ENCODE assay signal across 11 mouse cellular contexts in the genomic region with DNA sequence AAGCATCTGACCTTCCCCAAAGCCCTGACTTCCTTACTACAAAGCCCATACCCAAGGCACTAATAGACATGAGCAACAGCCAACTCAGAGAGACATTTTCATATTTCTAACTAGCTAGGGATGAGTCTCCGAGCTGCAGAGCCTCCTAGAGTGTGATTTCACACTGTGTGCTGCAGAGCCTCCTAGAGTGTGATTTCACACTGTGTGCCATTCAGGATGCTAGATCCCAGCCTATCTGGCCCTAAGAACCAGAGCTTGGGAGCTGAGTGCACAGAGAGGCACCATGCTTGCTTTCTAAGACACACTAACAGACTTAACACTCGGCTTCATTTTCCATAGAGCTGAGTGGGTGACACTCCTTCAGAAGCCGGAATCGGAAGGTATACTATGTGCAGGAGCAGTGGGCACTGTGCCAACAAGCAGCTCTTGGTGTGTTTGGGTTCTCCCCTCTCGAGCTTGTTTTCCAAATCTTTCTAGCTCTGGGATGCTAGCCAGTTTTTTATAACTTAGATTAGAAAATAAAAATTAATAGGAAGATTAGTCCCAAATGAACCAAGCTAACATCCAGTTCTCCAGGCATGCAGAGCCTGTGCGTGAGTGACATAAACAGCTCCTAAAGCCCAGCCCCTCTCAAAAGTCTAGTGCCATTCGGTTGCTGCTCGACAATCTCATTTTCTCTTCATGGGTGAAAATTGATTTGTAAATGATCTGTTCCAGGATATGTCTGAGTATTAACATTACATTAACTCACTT.
DNase-seq lines count a peak whose midpoint lies in the region; ATAC-seq and TF ChIP-seq lines count a peak whose summit lies in the region.
"Had no signal": no experiment of that assay in that cellular context is flagged by ENCODE, and none has a peak within 500 bp of the region (broad histone marks: within the 10 kb centered on the region; RNA-seq: fewer than 3 reads in every experiment).

No protein-coding gene starts in this region.

- no peaks in the 10 kb centered on the region for H3K36me3 ChIP-seq in kidney, embryonic 15.5 days
- H3K36me3 ChIP-seq in kidney, embryonic 14.5 days (ENCODE audit: control insufficient read depth, insufficient read depth, low read length), result no peaks in the 10 kb centered on the region
- H3K36me3 ChIP-seq in neural tube, embryonic 13.5 days, result no peaks in the 10 kb centered on the region
- no peaks in the 10 kb centered on the region for H3K36me3 ChIP-seq in liver, embryonic 12.5 days
- H3K36me3 ChIP-seq: intestine, embryonic 15.5 days; liver, embryonic 13.5 days had no signal

- intact Hi-C loops in left cerebral cortex, postnatal 4 days (cut with DNase I), result no loop called here

- no peak overlapping the region for H3K4me3 ChIP-seq in kidney, embryonic 15.5 days (replicated peaks)
- H3K4me3 ChIP-seq in kidney, embryonic 14.5 days (ENCODE audit: low read length), result no peak overlapping the region
- H3K4me3 ChIP-seq in neural tube, embryonic 13.5 days, result no peak overlapping the region
- no peak overlapping the region for H3K4me3 ChIP-seq in cerebellum, adult 2 months (replicated peaks; ENCODE audit: insufficient read depth, low read depth, low read length)
- no peak overlapping the region for H3K4me3 ChIP-seq in liver, embryonic 12.5 days
- H3K4me3 ChIP-seq: intestine, embryonic 15.5 days; liver, embryonic 13.5 days had no signal

- no peak for TF ChIP-seq POLR2A in cerebellum, adult 2 months (IDR thresholded peaks at IDR 0.05; ENCODE audit: borderline replicate concordance, insufficient read depth, low read length)

- WGBS in kidney, embryonic 15.5 days, result 58% methylated on average over 8 of the region's 8 CpGs
- 72% methylated on average over 8 of the region's 8 CpGs for WGBS in kidney, embryonic 14.5 days
- 55% methylated on average over 8 of the region's 8 CpGs for WGBS in neural tube, embryonic 13.5 days
- WGBS in cerebellum, adult 2 months, result 59% methylated on average over 8 of the region's 8 CpGs
- 63% methylated on average over 8 of the region's 8 CpGs for WGBS in liver, embryonic 12.5 days (ENCODE audit: insufficient replicate concordance)

- no peak for DNase-seq in neural tube, embryonic 10.5 days (ENCODE audit: extremely low spot score, low spot score)
- DNase-seq in left cerebral cortex, postnatal 4 days, result peak; percentile 24
- peak; percentile 8 for DNase-seq in right cerebral cortex, postnatal 36 days (ENCODE audit: low spot score in 2 of 2)
- no peak for DNase-seq in cerebellum, adult 2 months
- DNase-seq: gastrocnemius, postnatal 14 days; liver, embryonic 13.5 days had no signal

- H3K4me2 ChIP-seq in kidney, embryonic 15.5 days, result no peak overlapping the region
- no peak overlapping the region for H3K4me2 ChIP-seq in kidney, embryonic 14.5 days (replicated peaks; ENCODE audit: low read depth, low read length)
- no peak overlapping the region for H3K4me2 ChIP-seq in neural tube, embryonic 13.5 days
- no peak overlapping the region for H3K4me2 ChIP-seq in liver, embryonic 12.5 days
- H3K4me2 ChIP-seq: intestine, embryonic 15.5 days; liver, embryonic 13.5 days had no signal

- H3K9ac ChIP-seq in kidney, embryonic 15.5 days, result no peak overlapping the region
- no peak overlapping the region for H3K9ac ChIP-seq in kidney, embryonic 14.5 days (ENCODE audit: low read depth, low read length)
- H3K9ac ChIP-seq in neural tube, embryonic 13.5 days, result no peak overlapping the region
- no peak overlapping the region for H3K9ac ChIP-seq in liver, embryonic 12.5 days
- H3K9ac ChIP-seq: intestine, embryonic 15.5 days; liver, embryonic 13.5 days had no signal

- H3K27me3 ChIP-seq in kidney, embryonic 15.5 days, result no peaks in the 10 kb centered on the region
- no peaks in the 10 kb centered on the region for H3K27me3 ChIP-seq in kidney, embryonic 14.5 days (ENCODE audit: control insufficient read depth, insufficient read depth, low read length)
- H3K27me3 ChIP-seq in neural tube, embryonic 13.5 days, result no peaks in the 10 kb centered on the region
- no peaks in the 10 kb centered on the region for H3K27me3 ChIP-seq in cerebellum, adult 2 months (ENCODE audit: control insufficient read depth, insufficient read depth, low read length)
- no peaks in the 10 kb centered on the region for H3K27me3 ChIP-seq in liver, embryonic 12.5 days (replicated peaks)
- H3K27me3 ChIP-seq: intestine, embryonic 15.5 days; liver, embryonic 13.5 days had no signal

- no peak for TF ChIP-seq CTCF in cerebellum, adult 2 months (IDR thresholded peaks at IDR 0.05; ENCODE audit: borderline replicate concordance, insufficient read depth, low read depth, low read length)

- H3K4me1 ChIP-seq in kidney, embryonic 15.5 days, result peaks cover 12% of the 10 kb centered on the region
- H3K4me1 ChIP-seq in kidney, embryonic 14.5 days (ENCODE audit: control insufficient read depth, insufficient read depth, low read length), result no peaks in the 10 kb centered on the region
- peaks cover 58% of the 10 kb centered on the region for H3K4me1 ChIP-seq in neural tube, embryonic 13.5 days (replicated peaks)
- H3K4me1 ChIP-seq in cerebellum, adult 2 months (ENCODE audit: control insufficient read depth, insufficient read depth, low read length), result 0 out of 2 replicates have a peak, but pooled peaks cover 2% of the 10 kb centered on the region
- H3K4me1 ChIP-seq in liver, embryonic 12.5 days, result no peaks in the 10 kb centered on the region
- H3K4me1 ChIP-seq: liver, embryonic 13.5 days had no signal

- ATAC-seq in kidney, embryonic 15.5 days (replicated peaks; ENCODE audit: low FRiP score), result no peak
- ATAC-seq in kidney, embryonic 14.5 days (ENCODE audit: low FRiP score, low TSS enrichment), result no peak
- no peak for ATAC-seq in neural tube, embryonic 13.5 days (ENCODE audit: low read depth)
- ATAC-seq in liver, embryonic 12.5 days, result no peak
- ATAC-seq: intestine, embryonic 15.5 days had no signal

- H3K9me3 ChIP-seq in kidney, embryonic 15.5 days (replicated peaks), result no peaks in the 10 kb centered on the region
- no peaks in the 10 kb centered on the region for H3K9me3 ChIP-seq in kidney, embryonic 14.5 days (ENCODE audit: control insufficient read depth, low read length)
- no peaks in the 10 kb centered on the region for H3K9me3 ChIP-seq in neural tube, embryonic 13.5 days
- no peaks in the 10 kb centered on the region for H3K9me3 ChIP-seq in liver, embryonic 12.5 days (replicated peaks)
- H3K9me3 ChIP-seq: intestine, embryonic 15.5 days; liver, embryonic 13.5 days had no signal

- peak overlapping the region; percentile 13; the same call in 1 of the 2 replicates for H3K27ac ChIP-seq in kidney, embryonic 15.5 days
- H3K27ac ChIP-seq in kidney, embryonic 14.5 days (ENCODE audit: low read depth, low read length), result no peak overlapping the region
- H3K27ac ChIP-seq in neural tube, embryonic 13.5 days (replicated peaks), result peak overlapping the region; percentile 14
- no peak overlapping the region for H3K27ac ChIP-seq in cerebellum, adult 2 months (ENCODE audit: insufficient read depth, low read length)
- no peak overlapping the region for H3K27ac ChIP-seq in liver, embryonic 12.5 days
- H3K27ac ChIP-seq: intestine, embryonic 15.5 days; liver, embryonic 13.5 days had no signal

Comparison
In these comparisons a context has a peak if more than half of its experiments do, and no peak if none do; other contexts are left out.
1. H3K27ac ChIP-seq: peak in kidney, embryonic 15.5 days (single experiment) and neural tube, embryonic 13.5 days (single experiment); none in kidney, embryonic 14.5 days (single experiment), cerebellum, adult 2 months (single experiment) and liver, embryonic 12.5 days (single experiment).
2. DNase-seq: peak in left cerebral cortex, postnatal 4 days (single experiment) and right cerebral cortex, postnatal 36 days (2 of 2); none in neural tube, embryonic 10.5 days (single experiment) and cerebellum, adult 2 months (0 of 2).